Mouse (Mus musculus): ENCODE measurements around the gene Tdgf1. TPM values are rescaled to one million over a fixed set of nuclear protein-coding genes. Genes with fewer than 3 reads are reported as not detected.

The Tdgf1 gene
- polyA plus RNA-seq, 1 experiment, result 483 TPM

GRCm38 (mm10) chr9:110952931-110953549 is 7.1 kb upstream of the Tdgf1 start:
- TF ChIP-seq EP300 (IDR thresholded peaks at IDR 0.05; ENCODE audit: insufficient read depth, low read depth, low read length) (no peak; the same call in 1 of the 2 replicates), POLR2A (IDR thresholded peaks at IDR 0.05; ENCODE audit: insufficient read depth, low read length) (no peak), CTCF (IDR thresholded peaks at IDR 0.05; ENCODE audit: low read depth, low read length) (no peak)
- H3K27ac ChIP-seq (ENCODE audit: insufficient read depth, low read length), result peak overlapping the region; percentile 95
- H3K9me3 ChIP-seq (replicated peaks; ENCODE audit: control insufficient read depth, insufficient read depth, low read length, poor library complexity, severe bottlenecking), result no peaks in the 10 kb centered on the region
- H3K4me3 ChIP-seq (ENCODE audit: low read depth, low read length), result peak overlapping the region; percentile 73
- H3K4me1 ChIP-seq (ENCODE audit: control insufficient read depth, insufficient read depth, low read length), result peaks cover 6% of the 10 kb centered on the region
- no peaks in the 10 kb centered on the region for H3K27me3 ChIP-seq (ENCODE audit: control insufficient read depth, insufficient read depth, low read length, poor library complexity, severe bottlenecking)
- H3K9ac ChIP-seq (ENCODE audit: low read depth, poor library complexity, severe bottlenecking), result peak overlapping the region; percentile 78
- no peaks in the 10 kb centered on the region for H3K36me3 ChIP-seq (ENCODE audit: control insufficient read depth, insufficient read depth, low read length, poor library complexity, severe bottlenecking)

- Histone ChIP-seq H3K27ac (ENCODE audit: insufficient read depth, low read length) (peak overlapping the region; percentile 95), H3K36me3 (ENCODE audit: control insufficient read depth, insufficient read depth, low read length, poor library complexity, severe bottlenecking) (no peaks in the 10 kb centered on the region), H3K4me1 (ENCODE audit: control insufficient read depth, insufficient read depth, low read length) (peaks cover 5% of the 10 kb centered on the region), H3K9me3 (replicated peaks; ENCODE audit: control insufficient read depth, insufficient read depth, low read length, poor library complexity, severe bottlenecking) (no peaks in the 10 kb centered on the region), H3K4me3 (ENCODE audit: low read depth, low read length) (peak overlapping the region; percentile 33; the same call in 1 of the 2 replicates), H3K9ac (ENCODE audit: low read depth, poor library complexity, severe bottlenecking) (peak overlapping the region; percentile 78), H3K27me3 (ENCODE audit: control insufficient read depth, insufficient read depth, low read length, poor library complexity, severe bottlenecking) (no peaks in the 10 kb centered on the region)
- TF ChIP-seq POLR2A (IDR thresholded peaks at IDR 0.05; ENCODE audit: insufficient read depth, low read length), result no peak
- TF ChIP-seq EP300 (IDR thresholded peaks at IDR 0.05; ENCODE audit: insufficient read depth, low read depth, low read length), result no peak
- TF ChIP-seq CTCF (IDR thresholded peaks at IDR 0.05; ENCODE audit: low read depth, low read length), result no peak
Observed at GRCm38 (mm10) chr9:110952398-110952797, 6.4 kb upstream of the Tdgf1 start.

GRCm38 (mm10) chr9:110951866-110952265 is 5.9 kb upstream of the Tdgf1 start:
- Histone ChIP-seq H3K27me3 (ENCODE audit: control insufficient read depth, insufficient read depth, low read length, poor library complexity, severe bottlenecking) (no peaks in the 10 kb centered on the region), H3K9ac (ENCODE audit: low read depth, poor library complexity, severe bottlenecking) (peak overlapping the region; percentile 78)
- TF ChIP-seq EP300 (IDR thresholded peaks at IDR 0.05; ENCODE audit: insufficient read depth, low read depth, low read length) (no peak), CTCF (IDR thresholded peaks at IDR 0.05; ENCODE audit: low read depth, low read length) (no peak), POLR2A (IDR thresholded peaks at IDR 0.05; ENCODE audit: insufficient read depth, low read length) (no peak)

GRCm38 (mm10) chr9:110951397-110951796 is 5.4 kb upstream of the Tdgf1 start, which contains the start of gene Lrrc2:
Gene Lrrc2, plus strand, starts transcription at chr9:110951545.
- peaks cover 5% of the 10 kb centered on the region for H3K4me1 ChIP-seq (ENCODE audit: control insufficient read depth, insufficient read depth, low read length)
- H3K9ac ChIP-seq (ENCODE audit: low read depth, poor library complexity, severe bottlenecking), result peak within 1 kb of the TSS; percentile 78
- peak within 1 kb of the TSS; percentile 78 for H3K4me3 ChIP-seq (ENCODE audit: low read depth, low read length)
- no peaks in the 10 kb centered on the region for H3K36me3 ChIP-seq (ENCODE audit: control insufficient read depth, insufficient read depth, low read length, poor library complexity, severe bottlenecking)
- TF ChIP-seq EP300 (IDR thresholded peaks at IDR 0.05; ENCODE audit: insufficient read depth, low read depth, low read length), result peak; percentile 94
- TF ChIP-seq CTCF (IDR thresholded peaks at IDR 0.05; ENCODE audit: low read depth, low read length), result no peak
- peak; percentile 28 for TF ChIP-seq POLR2A (IDR thresholded peaks at IDR 0.05; ENCODE audit: insufficient read depth, low read length)
- no peaks in the 10 kb centered on the region for H3K9me3 ChIP-seq (replicated peaks; ENCODE audit: control insufficient read depth, insufficient read depth, low read length, poor library complexity, severe bottlenecking)
- peak within 1 kb of the TSS; percentile 95 for H3K27ac ChIP-seq (ENCODE audit: insufficient read depth, low read length)
- H3K27me3 ChIP-seq (ENCODE audit: control insufficient read depth, insufficient read depth, low read length, poor library complexity, severe bottlenecking), result no peaks in the 10 kb centered on the region

More at GRCm38 (mm10) chr9:110951866-110952265, 5.9 kb upstream of the Tdgf1 start:
- Histone ChIP-seq H3K9me3 (replicated peaks; ENCODE audit: control insufficient read depth, insufficient read depth, low read length, poor library complexity, severe bottlenecking) (no peaks in the 10 kb centered on the region), H3K4me1 (ENCODE audit: control insufficient read depth, insufficient read depth, low read length) (peaks cover 5% of the 10 kb centered on the region), H3K36me3 (ENCODE audit: control insufficient read depth, insufficient read depth, low read length, poor library complexity, severe bottlenecking) (no peaks in the 10 kb centered on the region), H3K27ac (ENCODE audit: insufficient read depth, low read length) (peak overlapping the region; percentile 95), H3K4me3 (ENCODE audit: low read depth, low read length) (peak overlapping the region; percentile 78)

- Histone ChIP-seq H3K9me3 (replicated peaks; ENCODE audit: control insufficient read depth, insufficient read depth, low read length, poor library complexity, severe bottlenecking) (no peaks in the 10 kb centered on the region), H3K27me3 (ENCODE audit: control insufficient read depth, insufficient read depth, low read length, poor library complexity, severe bottlenecking) (no peaks in the 10 kb centered on the region), H3K27ac (ENCODE audit: insufficient read depth, low read length) (peak overlapping the region; percentile 29), H3K4me3 (ENCODE audit: low read depth, low read length) (no peak overlapping the region), H3K4me1 (ENCODE audit: control insufficient read depth, insufficient read depth, low read length) (peaks cover 5% of the 10 kb centered on the region), H3K9ac (ENCODE audit: low read depth, poor library complexity, severe bottlenecking) (no peak overlapping the region), H3K36me3 (ENCODE audit: control insufficient read depth, insufficient read depth, low read length, poor library complexity, severe bottlenecking) (no peaks in the 10 kb centered on the region)
- TF ChIP-seq CTCF (IDR thresholded peaks at IDR 0.05; ENCODE audit: low read depth, low read length) (peak; percentile 14), POLR2A (IDR thresholded peaks at IDR 0.05; ENCODE audit: insufficient read depth, low read length) (no peak), EP300 (IDR thresholded peaks at IDR 0.05; ENCODE audit: insufficient read depth, low read depth, low read length) (no peak)
Observed at GRCm38 (mm10) chr9:110950109-110950508, 4.2 kb upstream of the Tdgf1 start.

- Histone ChIP-seq H3K4me3 (ENCODE audit: low read depth, low read length) (no peak overlapping the region), H3K27me3 (ENCODE audit: control insufficient read depth, insufficient read depth, low read length, poor library complexity, severe bottlenecking) (no peaks in the 10 kb centered on the region), H3K9ac (ENCODE audit: low read depth, poor library complexity, severe bottlenecking) (peak overlapping the region; percentile 57; the same call in 1 of the 2 replicates), H3K36me3 (ENCODE audit: control insufficient read depth, insufficient read depth, low read length, poor library complexity, severe bottlenecking) (no peaks in the 10 kb centered on the region; the same call in none of the 2 replicates), H3K27ac (ENCODE audit: insufficient read depth, low read length) (peak overlapping the region; percentile 93), H3K9me3 (replicated peaks; ENCODE audit: control insufficient read depth, insufficient read depth, low read length, poor library complexity, severe bottlenecking) (no peaks in the 10 kb centered on the region), H3K4me1 (ENCODE audit: control insufficient read depth, insufficient read depth, low read length) (peaks cover 4% of the 10 kb centered on the region)
- TF ChIP-seq POLR2A (IDR thresholded peaks at IDR 0.05; ENCODE audit: insufficient read depth, low read length), result no peak
- TF ChIP-seq EP300 (IDR thresholded peaks at IDR 0.05; ENCODE audit: insufficient read depth, low read depth, low read length), result peak; percentile 79
Observed at GRCm38 (mm10) chr9:110948813-110949310, 2.9 kb upstream of the Tdgf1 start.
